Mouse (Mus musculus) left cerebral cortex, postnatal 36 days (tissue): ENCODE measurements around the gene Mpnd. TPM values are rescaled to one million over a fixed set of nuclear protein-coding genes. Genes with fewer than 3 reads are reported as not detected.

Experiments
- DNase-seq, 2 experiments: peaks; one replicate each; pipeline ENCODE4 v3.0.0; 2021 to 2022; ENCODE audit warnings: low spot score in 2 of 2, mixed read lengths in 1 of 2
- intact Hi-C: fragments of 180-260 bp; cut with DNase I; formaldehyde crosslinking; loops from one replicate; pipeline ENCODE4 v1.15.1; 2025
- total RNA-seq, 2 experiments: library from RNA; stranded (reverse); gene quantifications; 2 replicates each; pipeline ENCODE4 v1.2.3; 2021

Gene Mpnd
- total RNA-seq, 2 experiments from 2014 or later, result 92.7 to 105 TPM

GRCm38 (mm10) chr17:56016793-56017785, 11.6 kb downstream of the Mpnd start:
- intact Hi-C loops, result no loop called here
- no peak for DNase-seq

DNA sequence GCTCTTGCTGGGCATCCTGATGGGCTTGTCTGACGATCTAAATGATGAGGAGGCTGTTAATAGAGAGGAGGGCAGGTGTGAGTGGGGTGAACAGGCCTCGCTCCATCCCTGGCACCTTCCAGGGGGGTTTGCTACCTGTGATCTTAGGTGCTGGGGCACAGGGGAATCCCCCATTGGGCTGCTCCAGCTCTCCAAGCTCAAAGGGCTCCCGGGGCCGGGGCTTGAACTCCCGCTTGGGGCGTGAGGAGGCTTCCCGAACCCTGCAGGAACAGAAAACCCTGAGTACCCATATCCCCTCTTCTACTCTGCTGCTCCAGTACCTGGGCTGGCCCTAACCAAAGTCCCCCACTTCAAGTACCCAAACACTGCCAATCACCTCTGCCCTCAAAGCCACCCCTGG, 12.3 kb downstream of the Mpnd start:
- intact Hi-C loops, result no loop called here
- DNase-seq, result no peak

- intact Hi-C loops, result no loop called here
- DNase-seq, result peak; percentile 64 to 68
Measured at GRCm38 (mm10) chr17:56018347-56019131, 13.0 kb downstream of the Mpnd start.

- no peak for DNase-seq
- intact Hi-C loops, result no loop called here
Measured at GRCm38 (mm10) chr17:56020400-56021084, 15.0 kb downstream of the Mpnd start.

GRCm38 (mm10) chr17:56021161-56021910, 15.8 kb downstream of the Mpnd start:
- peak; percentile 76 to 78 for DNase-seq
- intact Hi-C loops, result no loop called here

DNA sequence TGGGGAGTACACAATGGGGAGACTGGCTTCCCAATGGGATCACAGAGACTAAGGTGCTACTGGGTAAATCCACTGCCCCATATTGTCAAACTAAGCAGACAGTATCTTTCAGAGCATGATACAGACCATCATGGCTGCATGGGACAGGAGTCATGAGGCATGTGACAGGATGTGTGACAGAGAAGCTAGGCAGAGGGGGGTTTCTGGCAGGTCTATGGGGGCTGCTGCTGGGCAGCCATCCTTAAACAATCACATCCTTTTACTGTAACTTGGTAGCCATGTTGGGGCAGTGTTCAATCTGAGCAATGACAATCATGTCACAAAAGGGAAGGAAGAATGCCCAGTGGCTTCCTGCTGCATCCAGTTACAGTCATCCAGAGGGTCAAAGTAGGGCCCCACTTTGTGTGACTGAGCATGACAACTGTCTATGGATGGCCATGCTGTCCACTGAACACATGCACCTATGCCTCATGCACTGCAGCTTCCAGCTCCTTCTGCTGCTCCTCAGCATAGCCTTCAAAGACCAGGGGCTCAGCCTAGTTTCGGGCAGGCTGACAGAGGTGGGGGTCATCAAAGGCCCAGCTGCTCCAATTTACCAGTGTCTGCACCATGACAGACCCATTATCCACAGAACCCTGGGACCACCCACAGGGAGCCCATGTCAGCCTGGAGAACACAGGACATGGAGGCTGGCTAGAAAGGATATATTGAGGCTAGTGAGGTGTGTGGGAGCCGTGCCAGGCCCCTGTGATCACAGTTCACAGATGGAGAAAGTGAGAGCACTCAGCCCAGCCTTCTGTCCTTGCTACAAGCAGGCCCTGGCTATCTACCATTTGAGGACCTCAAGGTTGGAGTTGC, 16.8 kb downstream of the Mpnd start:
- no peak for DNase-seq
- intact Hi-C loops, result no loop called here

GRCm38 (mm10) chr17:56022989-56023290, 17.4 kb downstream of the Mpnd start:
- intact Hi-C loops, result no loop called here
- no peak for DNase-seq

DNA sequence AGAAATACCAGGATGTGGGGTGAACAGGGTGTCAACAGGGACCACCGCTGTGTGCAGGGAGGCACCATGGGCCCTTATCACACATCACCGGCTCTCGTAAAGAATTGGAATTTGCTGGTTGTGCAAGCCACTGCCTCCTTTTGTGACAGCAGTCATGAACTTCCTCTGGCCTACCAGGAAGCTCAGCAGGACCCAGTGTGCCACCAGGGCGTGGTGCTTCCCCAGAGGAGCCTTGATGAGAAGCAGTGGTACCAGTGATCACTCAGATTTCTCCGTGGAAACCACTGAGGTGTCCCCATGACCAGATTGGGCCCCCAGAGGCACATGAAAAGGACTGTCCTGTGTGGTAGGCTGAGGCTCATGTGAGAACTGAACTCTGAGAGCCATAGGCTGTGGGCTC, 17.9 kb downstream of the Mpnd start:
- intact Hi-C loops, result no loop called here
- no peak for DNase-seq

- intact Hi-C loops, result no loop called here
Measured at GRCm38 (mm10) chr17:56024476-56024875, 19.0 kb downstream of the Mpnd start.

GRCm38 (mm10) chr17:56024931-56025330, 19.4 kb downstream of the Mpnd start:
- intact Hi-C loops, result no loop called here
- no peak for DNase-seq

More at GRCm38 (mm10) chr17:56024476-56024875, 19.0 kb downstream of the Mpnd start:
- no peak for DNase-seq

DNA sequence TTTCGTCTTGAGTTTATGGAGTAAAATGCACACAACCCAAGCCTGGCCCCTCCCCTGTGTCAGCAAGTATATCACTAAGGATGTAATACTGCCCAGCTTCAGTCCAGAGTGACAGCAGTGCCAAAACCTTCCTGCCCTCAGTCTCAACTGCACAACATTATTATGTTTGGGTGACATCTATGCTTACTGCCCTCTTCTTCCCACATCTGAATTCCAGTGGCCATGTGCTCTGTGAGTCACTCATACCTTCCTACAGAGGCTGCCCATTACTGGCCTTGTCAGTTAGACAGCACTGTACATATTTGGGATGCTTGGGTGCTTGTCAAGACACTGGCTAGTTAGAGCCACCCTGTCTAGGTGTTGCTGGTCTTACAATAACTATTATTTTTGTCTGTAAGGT, 20.8 kb downstream of the Mpnd start:
- intact Hi-C loops, result no loop called here
- no peak for DNase-seq

- intact Hi-C loops, result no loop called here
- DNase-seq, result no peak
Measured at GRCm38 (mm10) chr17:56026881-56027280, 21.4 kb downstream of the Mpnd start.

GRCm38 (mm10) chr17:56027801-56028441, 22.4 kb downstream of the Mpnd start:
- DNase-seq, result no peak
- intact Hi-C loops, result no loop called here

GRCm38 (mm10) chr17:56030238-56030870, 24.8 kb downstream of the Mpnd start:
- no peak for DNase-seq
- intact Hi-C loops, result no loop called here

DNA sequence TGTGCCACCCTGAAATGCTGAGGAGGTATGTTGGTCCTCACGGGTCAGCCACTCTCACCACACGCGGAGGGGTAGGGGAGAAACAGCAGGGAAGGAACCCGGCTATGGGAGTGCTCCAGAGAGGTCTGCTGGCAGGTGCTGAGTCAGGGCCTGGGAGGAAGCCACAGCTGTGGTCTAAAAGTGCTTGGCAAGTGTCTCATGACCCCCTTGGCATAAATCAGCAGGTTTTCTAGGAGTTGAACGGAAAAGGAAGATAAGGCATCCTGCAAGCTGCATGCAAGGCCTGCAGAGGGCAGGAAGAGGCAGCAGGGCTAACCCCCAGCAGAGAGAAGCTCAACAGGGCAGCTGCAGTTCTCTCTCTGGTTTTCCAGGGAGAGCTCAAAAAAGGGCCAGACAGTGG, 25.4 kb downstream of the Mpnd start:
- intact Hi-C loops, result no loop called here
- DNase-seq, result no peak

DNA sequence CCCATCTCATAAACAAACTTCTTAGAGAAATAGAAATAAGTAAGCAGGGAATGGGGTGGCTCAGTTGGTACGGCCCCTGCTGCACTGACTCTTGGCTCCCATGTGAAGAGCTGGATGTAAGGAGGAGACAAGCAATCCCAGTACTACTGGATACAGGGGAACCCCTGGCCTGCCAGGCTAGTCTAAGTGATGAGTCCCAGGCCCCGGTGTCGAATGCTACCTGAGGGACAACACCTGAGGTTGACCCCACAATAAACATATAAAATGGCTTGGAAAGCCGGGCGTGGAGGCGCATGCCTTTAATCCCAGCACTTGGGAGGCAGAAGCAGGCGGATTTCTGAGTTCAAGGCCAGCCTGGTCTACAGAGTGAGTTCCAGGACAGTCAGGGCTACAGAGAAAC, 25.9 kb downstream of the Mpnd start:
- no peak for DNase-seq
- intact Hi-C loops, result no loop called here

DNA sequence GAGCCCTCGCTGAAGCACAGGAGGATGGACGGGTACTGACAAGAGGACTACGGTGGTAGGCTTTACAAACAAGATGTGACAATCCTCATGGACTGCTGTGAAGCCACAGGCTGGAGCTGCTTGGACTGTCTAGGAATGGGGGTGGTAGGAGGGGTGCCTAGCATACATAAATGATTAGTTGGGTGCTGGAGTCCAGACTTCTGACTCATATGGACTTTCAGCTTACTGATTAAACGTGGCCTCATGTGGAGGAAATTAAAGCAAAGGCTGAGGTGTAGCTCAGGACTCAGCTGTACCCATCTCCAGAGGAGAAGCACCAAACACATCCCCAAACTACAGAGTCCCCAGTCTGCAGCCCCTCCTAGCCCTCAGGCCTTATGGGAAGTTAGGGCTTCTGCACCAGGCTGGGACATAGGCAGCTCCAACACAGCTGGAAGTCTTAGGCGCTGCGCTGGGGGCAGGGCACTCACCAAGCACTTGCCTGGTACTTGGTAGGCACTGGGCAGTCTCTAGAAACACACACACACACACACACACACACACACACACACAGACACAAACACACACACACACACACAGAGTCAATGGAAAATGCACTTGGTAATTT, 26.7 kb downstream of the Mpnd start:
- DNase-seq, result no peak
- intact Hi-C loops, result no loop called here
